ENCODE assay signal across 8 mouse cellular contexts in genomic region chr1:53940268-53941017, GRCm38 (mm10).
A peak's percentile ranks its signal among the peaks of the same experiment; 100 is the strongest.
DNase-seq lines count a peak whose midpoint lies in the region; ATAC-seq and TF ChIP-seq lines count a peak whose summit lies in the region.

No protein-coding gene starts in this region.

- no peak for TF ChIP-seq POLR2A in brain, embryonic 14.5 days (IDR thresholded peaks at IDR 0.05; ENCODE audit: borderline replicate concordance, extremely low read depth, insufficient read depth, insufficient read length, poor library complexity, severe bottlenecking)

- no peaks in the 10 kb centered on the region for H3K9me3 ChIP-seq in kidney, postnatal 0 days (replicated peaks; ENCODE audit: low read length)
- H3K9me3 ChIP-seq in hindbrain, embryonic 12.5 days (replicated peaks), result no peaks in the 10 kb centered on the region
- H3K9me3 ChIP-seq in midbrain, embryonic 16.5 days (replicated peaks; ENCODE audit: control insufficient read depth, low read length, poor library complexity, severe bottlenecking), result no peaks in the 10 kb centered on the region

- no peaks in the 10 kb centered on the region for H3K4me1 ChIP-seq in kidney, postnatal 0 days (replicated peaks; ENCODE audit: insufficient read depth, low read length)
- H3K4me1 ChIP-seq in hindbrain, embryonic 12.5 days, result peaks cover 7% of the 10 kb centered on the region; the same call in 1 of the 2 replicates
- peaks cover 8% of the 10 kb centered on the region for H3K4me1 ChIP-seq in midbrain, embryonic 16.5 days (ENCODE audit: control insufficient read depth, insufficient read depth, low read length)

- WGBS in kidney, postnatal 0 days, result 31% methylated on average over 13 of the region's 13 CpGs
- 40% methylated on average over 13 of the region's 13 CpGs for whole genome bisulfite sequencing in hindbrain, embryonic 12.5 days
- WGBS in midbrain, embryonic 16.5 days, result 10% methylated on average over 13 of the region's 13 CpGs

- no peak overlapping the region for H3K9ac ChIP-seq in kidney, postnatal 0 days (ENCODE audit: low read depth, low read length)
- H3K9ac ChIP-seq in hindbrain, embryonic 12.5 days, result no peak overlapping the region
- peak overlapping the region; percentile 41; the same call in 1 of the 2 replicates for H3K9ac ChIP-seq in midbrain, embryonic 16.5 days (ENCODE audit: low read depth, low read length)

- H3K4me2 ChIP-seq in kidney, postnatal 0 days (ENCODE audit: low read length), result no peak overlapping the region
- H3K4me2 ChIP-seq in hindbrain, embryonic 12.5 days (replicated peaks), result 0 out of 2 replicates have a peak overlapping the region, but pooled peaks have one; percentile 13
- H3K4me2 ChIP-seq in midbrain, embryonic 16.5 days (ENCODE audit: low read length), result peak overlapping the region; percentile 45

- peak; percentile 40 for DNase-seq in kidney, postnatal 0 days (ENCODE audit: low spot score)
- DNase-seq in kidney, adult 18-20 months, result no peak
- peak; percentile 80 for DNase-seq in brain, embryonic 14.5 days (ENCODE audit: low read depth)
- no peak for DNase-seq in urinary bladder, adult 18-20 months (ENCODE audit: low spot score in 2 of 2)
- DNase-seq in cerebellum, postnatal 14 days, result no peak

- TF ChIP-seq CTCF in kidney, postnatal 0 days (IDR thresholded peaks at IDR 0.05; ENCODE audit: low read depth), result no peak
- no peak for TF ChIP-seq CTCF in brain, embryonic 14.5 days (IDR thresholded peaks at IDR 0.05; ENCODE audit: borderline replicate concordance, extremely low read depth, insufficient read depth, insufficient read length)

- no peak overlapping the region for H3K4me3 ChIP-seq in kidney, postnatal 0 days (replicated peaks; ENCODE audit: low read depth, low read length)
- H3K4me3 ChIP-seq in hindbrain, embryonic 12.5 days, result no peak overlapping the region
- H3K4me3 ChIP-seq in midbrain, embryonic 16.5 days (ENCODE audit: low read depth, low read length), result peak overlapping the region; percentile 15; the same call in 1 of the 2 replicates

- H3K36me3 ChIP-seq in kidney, postnatal 0 days (ENCODE audit: insufficient read depth, low read length), result no peaks in the 10 kb centered on the region
- no peaks in the 10 kb centered on the region for H3K36me3 ChIP-seq in hindbrain, embryonic 12.5 days
- H3K36me3 ChIP-seq in midbrain, embryonic 16.5 days (ENCODE audit: control insufficient read depth, insufficient read depth, low read length), result no peaks in the 10 kb centered on the region

- no peak overlapping the region for H3K27ac ChIP-seq in kidney, postnatal 0 days
- H3K27ac ChIP-seq in hindbrain, embryonic 12.5 days, result no peak overlapping the region
- 0 out of 2 replicates have a peak overlapping the region, but pooled peaks have one; percentile 22 for H3K27ac ChIP-seq in midbrain, embryonic 16.5 days (ENCODE audit: low read length)

- ATAC-seq in kidney, postnatal 0 days (replicated peaks; ENCODE audit: low FRiP score, low read depth), result no peak
- peak; percentile 79 for ATAC-seq in hindbrain, embryonic 12.5 days (ENCODE audit: low FRiP score)
- peak; percentile 84 for ATAC-seq in midbrain, embryonic 16.5 days
- ATAC-seq in erythroblast, adult 5-6 weeks (replicated peaks; ENCODE audit: low FRiP score, poor library complexity, severe bottlenecking), result no peak

- H3K27me3 ChIP-seq in kidney, postnatal 0 days (ENCODE audit: insufficient read depth, low read length), result no peaks in the 10 kb centered on the region
- no peaks in the 10 kb centered on the region for H3K27me3 ChIP-seq in hindbrain, embryonic 12.5 days
- H3K27me3 ChIP-seq in midbrain, embryonic 16.5 days (ENCODE audit: control insufficient read depth, insufficient read depth, low read depth, low read length), result no peaks in the 10 kb centered on the region

Comparison
In these comparisons a context has a peak if more than half of its experiments do, and no peak if none do; other contexts are left out.
1. DNase-seq: peak in kidney, postnatal 0 days (single experiment) and brain, embryonic 14.5 days (single experiment); none in kidney, adult 18-20 months (single experiment), urinary bladder, adult 18-20 months (0 of 2) and cerebellum, postnatal 14 days (0 of 2).
2. ATAC-seq: peak in hindbrain, embryonic 12.5 days (single experiment) and midbrain, embryonic 16.5 days (single experiment); none in kidney, postnatal 0 days (single experiment) and erythroblast, adult 5-6 weeks (single experiment).